Mouse (Mus musculus) liver, embryonic 16.5 days (tissue): ENCODE measurements around the gene Tubb4a. TPM values are rescaled to one million over a fixed set of nuclear protein-coding genes. Genes with fewer than 3 reads are reported as not detected.
"Not testable (repeated sequence)": the region's sequence is repeated elsewhere in the genome, so short reads cannot be mapped to it uniquely, and the experiment has no call there.

Experiments
- ATAC-seq: fragments of 200-750 bp; cut with Nextera tagmentation; 2 replicates; pipeline ENCODE4 v1.8.0; 2017; ENCODE audit warnings: low read depth, mild to moderate bottlenecking, moderate number of reproducible peaks, moderate library complexity
- H3K27ac ChIP-seq: fragments of 300-500 bp; sonication (generic); 2 replicates; pipeline ENCODE4 v1.5.1; 2014; ENCODE audit warnings: mild to moderate bottlenecking, low read length
- H3K27me3 ChIP-seq: fragments of 300-500 bp; sonication (generic); 2 replicates; pipeline ENCODE4 v1.6.1; 2014; ENCODE audit warnings: low read depth, low read length, mixed read lengths; ENCODE audit not compliant: control insufficient read depth, insufficient read depth
- H3K36me3 ChIP-seq: fragments of 300-500 bp; sonication (generic); 2 replicates; pipeline ENCODE4 v1.6.1; 2014; ENCODE audit warnings: mild to moderate bottlenecking; ENCODE audit not compliant: control insufficient read depth, insufficient read depth
- H3K4me1 ChIP-seq: fragments of 300-500 bp; sonication (generic); 2 replicates; pipeline ENCODE4 v1.6.1; 2014; ENCODE audit warnings: low read depth, low read length, mixed read lengths; ENCODE audit not compliant: control insufficient read depth
- H3K4me2 ChIP-seq: fragments of 300-500 bp; sonication (generic); 2 replicates; pipeline ENCODE4 v1.6.1; 2014; ENCODE audit warnings: low read depth, low read length, mixed read lengths
- H3K4me3 ChIP-seq: fragments of 300-500 bp; sonication (generic); 2 replicates; pipeline ENCODE4 v1.5.1; 2014; ENCODE audit warnings: low read depth, mild to moderate bottlenecking, low read length
- H3K9ac ChIP-seq: fragments of 300-500 bp; sonication (generic); 2 replicates; pipeline ENCODE4 v1.6.1; 2014; ENCODE audit warnings: low read depth, low read length
- H3K9me3 ChIP-seq: fragments of 300-500 bp; sonication (generic); replicated peaks from 2 replicates; pipeline ENCODE4 v1.6.1; 2016; ENCODE audit warnings: low read length; ENCODE audit not compliant: control insufficient read depth
- WGBS: fragments of 180-500 bp; shearing (Covaris S2); extraction: QIAGEN DNeasy Blood & Tissue Kit; methylation state at CpG from one replicate; pipeline ENCODE4 v1.1.7; 2014; ENCODE audit not compliant: insufficient replicate concordance; 5-methylcytosine and 5-hydroxymethylcytosine counted together
- polyA plus RNA-seq: library from polyadenylated mRNA; unstranded; fragments of >200 nt; fragmentation: Nextera tagmentation; extraction: Ambion mirVana; gene quantifications from 2 replicates; pipeline ENCODE4 v1.2.1, GENCODE M21; 2015

Gene Tubb4a
- polyA plus RNA-seq: 0.36 and 0.60 TPM in 2 replicates

GRCm38 (mm10) chr17:57087049-57087832 is at the start of gene Tubb4a:
Gene Tubb4a (minus strand): TSS chr17:57087782.
- peak; percentile 27; the same call in 1 of the 2 replicates for ATAC-seq
- Histone ChIP-seq H3K27ac (no peak within 1 kb of the TSS), H3K4me1 (no peaks in the 10 kb centered on the region; the same call in 1 of the 2 replicates), H3K4me2 (no peak within 1 kb of the TSS), H3K9ac (no peak within 1 kb of the TSS), H3K9me3 (no peaks in the 10 kb centered on the region), H3K27me3 (peaks cover 18% of the 10 kb centered on the region), H3K36me3 (no peaks in the 10 kb centered on the region), H3K4me3 (no peak within 1 kb of the TSS)
- 2% methylated on average over 31 of the region's 31 CpGs for WGBS

- Histone ChIP-seq H3K9ac (no peak overlapping the region), H3K36me3 (no peaks in the 10 kb centered on the region), H3K27me3 (no peaks in the 10 kb centered on the region), H3K4me3 (no peak overlapping the region), H3K4me2 (no peak overlapping the region), H3K9me3 (no peaks in the 10 kb centered on the region), H3K27ac (no peak overlapping the region), H3K4me1 (peaks cover 4% of the 10 kb centered on the region; the same call in 1 of the 2 replicates)
- 71% methylated on average over 3 of the region's 3 CpGs for whole genome bisulfite sequencing
- no peak for ATAC-seq
Observed at GRCm38 (mm10) chr17:57135635-57136034, 48.1 kb upstream of the Tubb4a start.

GRCm38 (mm10) chr17:57134693-57135092 is 47.1 kb upstream of the Tubb4a start:
- Histone ChIP-seq H3K27ac (no peak overlapping the region), H3K4me2 (no peak overlapping the region), H3K9ac (no peak overlapping the region), H3K9me3 (no peaks in the 10 kb centered on the region), H3K27me3 (no peaks in the 10 kb centered on the region), H3K36me3 (no peaks in the 10 kb centered on the region), H3K4me1 (peaks cover under 1% of the 10 kb centered on the region; the same call in 1 of the 2 replicates), H3K4me3 (no peak overlapping the region)
- ATAC-seq: no peak
- 34% methylated on average over 2 of the region's 2 CpGs for WGBS

- H3K9ac ChIP-seq, H3K27ac ChIP-seq, H3K4me2 ChIP-seq, H3K36me3 ChIP-seq, ATAC-seq, H3K27me3 ChIP-seq, H3K9me3 ChIP-seq, H3K4me3 ChIP-seq, H3K4me1 ChIP-seq: not testable (repeated sequence)
- WGBS: 12% methylated on average over 3 of the region's 3 CpGs
Observed at GRCm38 (mm10) chr17:57134021-57134420, 46.4 kb upstream of the Tubb4a start.

- no peaks in the 10 kb centered on the region for H3K27me3 ChIP-seq
- H3K4me2 ChIP-seq: no peak overlapping the region
- WGBS: 60% methylated on average over 1 of the region's 1 CpGs
- no peak overlapping the region for H3K4me3 ChIP-seq
- H3K9me3 ChIP-seq: no peaks in the 10 kb centered on the region
- H3K4me1 ChIP-seq: no peaks in the 10 kb centered on the region; the same call in 1 of the 2 replicates
- no peaks in the 10 kb centered on the region for H3K36me3 ChIP-seq
- H3K9ac ChIP-seq: no peak overlapping the region
- 0 out of 2 replicates have a peak, but pooled peaks have one; percentile 19 for ATAC-seq
- H3K27ac ChIP-seq: no peak overlapping the region
Observed at GRCm38 (mm10) chr17:57131793-57132192, 44.2 kb upstream of the Tubb4a start.

- no peak overlapping the region for H3K4me3 ChIP-seq
- no peak overlapping the region for H3K27ac ChIP-seq
- no peak overlapping the region for H3K4me2 ChIP-seq
- no peaks in the 10 kb centered on the region for H3K27me3 ChIP-seq
- no peaks in the 10 kb centered on the region for H3K9me3 ChIP-seq
- ATAC-seq: no peak
- H3K4me1 ChIP-seq: no peaks in the 10 kb centered on the region
- H3K36me3 ChIP-seq: no peaks in the 10 kb centered on the region
- H3K9ac ChIP-seq: no peak overlapping the region
- 49% methylated on average over 3 of the region's 3 CpGs for WGBS
Observed at GRCm38 (mm10) chr17:57125853-57126622, 38.5 kb upstream of the Tubb4a start.

GRCm38 (mm10) chr17:57124792-57125191 is 37.2 kb upstream of the Tubb4a start:
- WGBS: 44% methylated on average over 4 of the region's 4 CpGs
- no peaks in the 10 kb centered on the region for H3K9me3 ChIP-seq
- no peak for ATAC-seq

GRCm38 (mm10) chr17:57123192-57124118 is 35.9 kb upstream of the Tubb4a start:
- H3K27me3 ChIP-seq: no peaks in the 10 kb centered on the region
- ATAC-seq: no peak
- H3K4me3 ChIP-seq: no peak overlapping the region
- no peaks in the 10 kb centered on the region for H3K9me3 ChIP-seq
- no peak overlapping the region for H3K27ac ChIP-seq
- peaks cover 6% of the 10 kb centered on the region for H3K4me1 ChIP-seq
- no peak overlapping the region for H3K4me2 ChIP-seq
- WGBS: 70% methylated on average over 11 of the region's 11 CpGs
- H3K9ac ChIP-seq: no peak overlapping the region
- H3K36me3 ChIP-seq: no peaks in the 10 kb centered on the region

More at GRCm38 (mm10) chr17:57124792-57125191, 37.2 kb upstream of the Tubb4a start:
- no peaks in the 10 kb centered on the region for H3K36me3 ChIP-seq
- H3K4me3 ChIP-seq: no peak overlapping the region
- no peaks in the 10 kb centered on the region for H3K4me1 ChIP-seq
- no peaks in the 10 kb centered on the region for H3K27me3 ChIP-seq
- no peak overlapping the region for H3K4me2 ChIP-seq
- H3K9ac ChIP-seq: no peak overlapping the region
- H3K27ac ChIP-seq: no peak overlapping the region
